Mouse (Mus musculus): ENCODE results near the gene Ttc23.

- no peak for TF ChIP-seq CTCF (IDR thresholded peaks at IDR 0.05; ENCODE audit: borderline replicate concordance, insufficient read depth, low read depth, low read length)
- no peak for TF ChIP-seq POLR2A (IDR thresholded peaks at IDR 0.05; ENCODE audit: borderline replicate concordance, insufficient read depth, low read length)
These were observed 4.3 kb upstream of the Ttc23 start for GRCm38 (mm10) chr7:67642955-67643354.
